Mouse (Mus musculus): Measurements from ENCODE around the gene Mdm4. TPM values are rescaled to one million over a fixed set of nuclear protein-coding genes. Genes with fewer than 3 reads are reported as not detected.

Gene Mdm4
- 10 to 100 TPM; 19.5 to 30.7 (median 22.6) TPM for total RNA-seq (2022)

DNA sequence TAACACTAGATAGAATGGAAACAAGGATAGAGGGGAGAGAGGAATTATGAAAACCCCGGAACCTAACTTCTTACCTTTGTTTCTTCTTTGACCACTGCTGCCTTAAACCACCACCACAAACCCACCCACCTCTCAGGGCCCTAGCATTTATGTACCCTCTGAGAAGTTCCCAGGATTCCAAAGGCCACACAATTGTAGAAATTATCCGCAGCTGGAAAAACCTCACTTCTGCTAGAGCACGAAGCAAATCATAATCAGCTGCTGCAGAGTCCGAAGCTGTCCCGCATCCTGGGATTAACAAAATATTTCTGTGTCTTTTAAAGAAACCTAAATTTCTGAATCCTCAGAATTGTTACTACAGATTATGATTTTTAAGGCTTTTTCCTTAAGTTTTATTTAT, at the start of gene Mdm4:
Gene Mdm4 (minus strand): TSS at position 101 of the 400 bp plus-strand sequence.
- no peak for DNase-seq (ENCODE audit: low spot score)

DNA sequence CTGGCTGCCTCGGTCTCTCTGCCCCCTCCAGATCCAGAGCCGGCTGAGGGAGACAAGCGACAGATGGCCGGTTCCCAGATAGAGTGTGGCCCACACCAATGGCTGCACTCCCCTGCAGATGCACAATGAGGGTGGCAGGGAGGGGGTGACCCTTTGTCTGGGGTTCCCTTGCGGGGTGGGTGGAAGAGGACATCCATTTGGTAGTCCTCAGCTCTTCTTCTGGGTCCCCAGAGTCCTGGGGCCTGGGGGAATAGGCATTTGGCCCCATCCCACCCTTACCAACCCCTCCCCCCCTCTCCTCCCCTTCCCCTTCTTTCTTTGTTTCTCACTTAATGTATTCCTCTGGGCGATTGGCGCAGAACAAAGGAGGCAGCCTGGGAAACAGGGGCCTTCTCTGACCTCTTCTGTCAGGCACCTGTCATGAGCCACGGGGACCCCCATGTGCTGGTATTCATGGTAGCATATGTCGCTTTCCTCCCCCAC, 49.8 kb upstream of the Mdm4 start:
- no peak for DNase-seq (ENCODE audit: low spot score)

DNA sequence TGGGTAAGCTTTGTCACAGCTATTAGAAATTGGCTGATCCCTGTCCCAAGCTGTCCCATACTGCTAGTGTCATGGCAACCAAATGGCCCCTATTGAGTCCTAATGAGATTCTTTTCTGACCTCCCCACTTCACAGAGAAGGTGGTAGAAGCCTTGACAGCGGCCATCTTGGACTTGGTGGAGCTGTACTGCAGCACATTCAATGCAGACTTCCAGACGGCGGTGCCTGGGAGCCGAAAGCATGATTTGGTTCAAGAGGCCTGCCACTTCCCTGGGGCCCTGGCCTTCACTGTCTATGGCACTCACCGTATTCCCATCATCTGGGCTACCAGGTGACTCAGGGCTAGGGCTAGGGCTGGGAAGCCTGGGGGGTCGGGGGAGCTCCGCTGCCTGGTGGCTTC, 49.1 kb upstream of the Mdm4 start:
- DNase-seq (ENCODE audit: low spot score), result no peak

DNA sequence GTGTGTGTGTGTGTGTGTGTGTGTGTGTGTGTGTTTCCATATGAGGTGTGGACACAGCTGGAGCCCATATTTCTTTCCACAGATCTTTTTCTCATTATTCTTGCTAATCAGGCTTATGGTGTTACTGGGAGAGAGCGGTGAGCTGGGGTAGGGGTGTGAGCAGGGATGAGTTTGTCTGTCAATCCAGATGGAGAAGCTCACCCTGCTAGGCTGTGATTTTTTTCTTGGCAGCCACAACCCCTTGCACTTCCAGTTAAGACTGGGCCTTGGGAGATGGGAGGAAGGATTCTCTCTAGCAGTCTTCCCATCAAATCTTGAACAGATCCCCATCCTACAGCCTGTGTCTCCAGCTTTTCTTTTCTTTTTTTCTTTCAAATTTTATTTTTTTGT, 48.0 kb upstream of the Mdm4 start:
- no peak for DNase-seq (ENCODE audit: low spot score)

DNA sequence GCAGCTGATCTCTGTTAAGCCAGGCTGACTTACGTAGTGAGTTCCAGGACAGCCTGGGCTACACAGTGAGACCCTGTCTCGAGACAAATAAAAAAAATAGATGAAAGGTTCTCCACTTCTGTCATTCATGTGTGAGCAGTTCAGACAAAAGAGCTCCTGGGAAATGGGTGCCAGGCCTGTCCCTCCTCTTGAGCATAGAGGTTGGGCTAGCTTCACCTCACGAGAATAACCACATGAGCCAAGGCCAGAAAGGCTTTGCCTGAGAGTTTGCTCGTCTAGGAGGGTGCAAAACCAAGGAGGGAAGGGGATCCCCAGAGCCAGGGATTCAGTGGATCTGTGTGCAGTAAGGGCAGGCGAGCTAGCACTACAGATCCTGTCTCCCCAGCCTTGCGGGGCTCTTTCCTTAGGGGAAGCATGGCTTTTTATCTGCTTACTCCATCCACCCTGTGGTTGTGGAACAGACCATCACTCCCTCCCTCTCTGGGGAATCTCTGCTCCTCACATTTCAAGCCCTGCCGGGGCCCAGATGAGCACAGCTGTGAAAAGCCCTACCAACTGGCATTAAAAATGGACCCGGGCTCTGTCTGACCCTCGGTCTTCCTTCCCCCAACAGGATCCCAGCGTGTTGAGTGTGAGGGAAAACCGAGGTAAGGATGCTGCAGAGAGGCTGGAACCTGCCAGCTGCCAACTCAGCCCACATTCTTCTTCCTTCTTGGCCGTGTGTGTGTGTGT, 47.4 kb upstream of the Mdm4 start:
- DNase-seq (ENCODE audit: low spot score), result no peak

DNA sequence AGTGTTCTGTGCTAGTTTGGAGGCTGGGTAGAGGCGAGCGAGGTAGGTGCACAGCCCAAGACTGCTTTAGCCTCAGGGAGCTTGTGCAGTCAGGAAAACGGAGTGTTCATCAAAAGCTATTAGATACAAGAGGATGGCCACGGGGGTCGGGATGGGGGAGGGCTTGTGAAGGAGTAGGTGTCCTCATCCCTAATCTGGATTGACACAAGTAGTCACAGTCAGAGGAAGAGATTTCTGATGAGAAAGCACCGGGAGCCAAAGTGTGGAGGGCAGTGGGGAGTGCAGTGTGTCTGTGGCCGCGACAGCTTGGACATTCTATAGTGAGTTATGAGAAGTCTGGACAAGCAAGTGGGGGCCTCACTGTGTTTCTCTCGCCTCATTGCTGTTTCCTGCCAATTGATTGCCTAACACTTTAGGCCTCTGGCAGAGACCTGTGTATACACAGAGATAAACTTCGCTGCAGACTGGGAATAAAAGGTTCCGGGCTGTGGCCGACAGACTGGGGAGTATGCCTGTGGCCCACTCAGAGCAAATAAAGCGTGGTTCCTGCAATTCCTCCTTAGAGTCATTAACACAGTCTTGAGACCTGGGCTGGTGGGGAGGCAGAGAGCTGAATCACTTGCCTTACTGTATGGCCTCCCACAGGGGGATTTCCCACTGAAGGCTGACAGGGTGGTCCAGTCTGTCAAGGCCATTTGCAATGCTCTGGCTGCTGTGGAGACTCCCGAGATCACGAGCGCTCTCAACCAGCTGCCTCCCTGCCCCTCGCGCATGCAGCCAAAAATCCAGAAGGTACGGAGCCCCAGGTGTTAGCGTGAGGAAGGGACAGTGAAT, 46.5 kb upstream of the Mdm4 start:
- DNase-seq (ENCODE audit: low spot score), result peak; percentile 71

DNA sequence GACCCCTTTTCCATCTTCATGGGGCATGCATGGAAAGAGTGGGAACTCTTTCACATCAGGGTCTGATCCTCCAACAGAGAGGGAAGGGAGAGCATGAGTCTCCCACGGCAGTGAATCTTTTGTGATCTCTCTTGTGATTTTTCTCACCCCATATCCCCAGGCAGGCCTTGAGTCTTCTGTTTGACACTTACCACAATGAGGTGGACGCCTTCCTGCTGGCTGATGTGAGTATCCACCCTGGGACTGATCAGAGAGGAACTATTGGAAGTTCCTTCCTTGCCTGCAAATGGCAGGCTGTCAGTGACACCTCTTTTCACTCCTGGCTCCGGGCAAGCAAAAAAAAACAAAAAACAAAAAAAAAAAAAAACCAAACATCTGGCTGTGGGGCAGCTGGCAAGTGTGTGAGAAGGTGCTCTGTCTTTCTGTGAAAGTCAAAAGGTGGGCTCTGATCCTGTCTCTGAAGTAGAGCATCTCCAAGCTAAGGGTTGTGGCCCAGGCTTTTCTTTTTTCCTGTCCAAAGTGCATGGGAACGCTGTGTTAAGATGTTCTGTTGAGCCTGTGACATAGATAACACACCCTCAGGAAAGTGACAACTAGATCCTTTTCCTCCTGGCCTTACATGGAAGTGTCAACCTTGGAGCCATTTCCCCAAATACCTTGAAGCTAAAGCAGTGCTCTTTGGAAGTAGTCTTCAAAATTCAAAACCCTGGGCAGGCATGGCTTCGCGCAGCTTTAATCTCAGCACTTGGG, 45.5 kb upstream of the Mdm4 start:
- no peak for DNase-seq (ENCODE audit: low spot score)

DNA sequence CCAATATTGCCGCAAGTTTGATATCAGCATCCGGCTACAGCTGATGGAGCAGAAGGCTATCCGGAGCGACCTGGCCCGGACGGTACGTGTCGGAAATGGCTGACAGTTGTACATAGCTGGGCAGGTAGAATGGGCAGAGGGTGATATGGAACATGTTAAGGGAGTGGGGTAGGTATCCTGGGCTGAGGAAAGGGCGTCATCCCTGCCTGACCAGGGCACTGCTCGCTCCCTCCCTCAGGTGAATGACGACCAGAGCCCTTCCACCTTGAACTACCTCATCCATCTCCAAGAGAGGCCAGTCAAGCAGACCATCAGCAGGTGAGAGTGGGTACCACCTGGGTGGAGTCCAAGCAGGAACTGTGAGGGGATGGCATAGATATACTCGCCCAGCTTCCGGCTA, 44.2 kb upstream of the Mdm4 start:
- no peak for DNase-seq (ENCODE audit: low spot score)

DNA sequence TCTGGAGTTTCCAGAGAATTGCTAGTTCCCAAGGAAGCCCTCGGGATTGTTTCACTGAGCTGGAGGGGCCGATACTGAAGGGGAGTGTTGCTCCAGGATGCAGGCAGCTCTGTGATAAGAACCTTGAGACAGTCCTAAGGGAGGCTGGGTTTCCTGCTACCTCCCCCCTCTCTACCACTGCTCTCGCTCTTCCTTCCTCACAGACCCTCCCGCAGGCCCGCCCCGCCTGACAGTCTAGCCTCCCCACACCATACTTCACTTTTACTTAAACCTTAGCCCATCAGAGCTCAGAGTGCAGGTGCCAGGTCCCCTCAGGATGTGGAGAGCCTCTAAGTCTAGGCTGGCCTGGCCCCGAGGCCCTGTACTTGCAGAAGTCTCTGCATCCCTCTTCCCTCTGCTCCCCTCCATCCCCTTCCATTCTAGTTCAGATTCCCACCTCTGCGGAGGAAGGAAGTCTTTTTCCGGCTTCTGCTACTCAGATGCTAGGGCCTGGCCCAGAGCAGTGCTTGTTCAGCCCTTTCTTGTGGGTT, 43.0 kb upstream of the Mdm4 start:
- peak; percentile 74 for DNase-seq (ENCODE audit: low spot score)

DNA sequence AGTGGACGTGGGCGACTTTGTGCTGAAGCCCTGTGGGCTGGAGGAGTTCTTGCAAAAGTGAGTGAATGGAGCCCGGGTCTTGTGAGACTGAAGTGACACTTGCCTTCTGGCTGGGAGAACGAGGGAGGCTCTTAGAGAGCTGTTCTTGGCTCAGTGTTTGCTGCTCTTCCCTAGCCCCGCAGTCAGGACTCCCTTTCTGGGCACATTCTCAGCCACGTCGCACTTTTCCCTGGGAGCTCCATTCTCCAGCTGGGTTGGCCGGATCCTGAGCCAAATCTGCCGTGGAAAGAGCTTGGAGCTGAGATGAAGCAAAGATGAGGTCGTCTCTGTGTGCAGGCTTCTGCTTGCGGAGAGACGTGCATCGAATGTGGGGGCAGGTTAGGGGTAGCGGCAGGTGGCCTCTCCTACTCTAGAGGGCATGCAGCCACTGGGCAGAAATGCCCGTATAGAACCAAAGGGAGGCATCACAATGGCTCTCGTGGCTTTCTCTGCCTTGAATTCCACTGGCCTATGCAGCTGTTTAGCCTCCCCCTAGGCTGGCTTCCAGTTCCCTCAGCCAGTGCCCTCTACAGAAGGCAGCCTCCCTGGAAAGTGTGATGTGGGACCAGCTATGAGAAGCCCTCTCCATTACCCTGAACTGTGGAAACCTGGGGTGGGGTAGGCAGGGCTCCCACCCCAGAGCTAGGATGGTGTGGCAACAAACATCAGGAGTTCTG, 41.5 kb upstream of the Mdm4 start:
- no peak for DNase-seq (ENCODE audit: low spot score)

DNA sequence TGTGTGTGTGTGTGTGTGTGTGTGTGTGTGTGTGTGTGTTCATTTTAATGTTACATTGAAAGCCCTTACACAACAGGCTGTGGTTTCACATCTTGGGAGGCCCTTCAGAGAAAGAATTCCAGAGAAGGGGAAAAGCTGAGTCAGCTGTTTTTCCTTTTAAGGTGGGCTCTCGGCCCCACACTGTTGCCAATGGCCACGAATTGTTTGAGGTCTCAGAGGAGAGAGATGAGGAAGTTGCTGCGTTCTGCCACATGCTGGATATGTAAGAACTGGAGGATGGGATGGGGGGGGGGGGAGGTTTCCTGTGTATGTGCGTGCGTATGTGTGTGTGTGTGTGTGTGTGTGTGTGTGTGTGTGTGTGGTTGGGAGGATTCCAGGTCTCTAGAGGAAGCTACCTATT, 39.8 kb upstream of the Mdm4 start:
- no peak for DNase-seq (ENCODE audit: low spot score)

DNA sequence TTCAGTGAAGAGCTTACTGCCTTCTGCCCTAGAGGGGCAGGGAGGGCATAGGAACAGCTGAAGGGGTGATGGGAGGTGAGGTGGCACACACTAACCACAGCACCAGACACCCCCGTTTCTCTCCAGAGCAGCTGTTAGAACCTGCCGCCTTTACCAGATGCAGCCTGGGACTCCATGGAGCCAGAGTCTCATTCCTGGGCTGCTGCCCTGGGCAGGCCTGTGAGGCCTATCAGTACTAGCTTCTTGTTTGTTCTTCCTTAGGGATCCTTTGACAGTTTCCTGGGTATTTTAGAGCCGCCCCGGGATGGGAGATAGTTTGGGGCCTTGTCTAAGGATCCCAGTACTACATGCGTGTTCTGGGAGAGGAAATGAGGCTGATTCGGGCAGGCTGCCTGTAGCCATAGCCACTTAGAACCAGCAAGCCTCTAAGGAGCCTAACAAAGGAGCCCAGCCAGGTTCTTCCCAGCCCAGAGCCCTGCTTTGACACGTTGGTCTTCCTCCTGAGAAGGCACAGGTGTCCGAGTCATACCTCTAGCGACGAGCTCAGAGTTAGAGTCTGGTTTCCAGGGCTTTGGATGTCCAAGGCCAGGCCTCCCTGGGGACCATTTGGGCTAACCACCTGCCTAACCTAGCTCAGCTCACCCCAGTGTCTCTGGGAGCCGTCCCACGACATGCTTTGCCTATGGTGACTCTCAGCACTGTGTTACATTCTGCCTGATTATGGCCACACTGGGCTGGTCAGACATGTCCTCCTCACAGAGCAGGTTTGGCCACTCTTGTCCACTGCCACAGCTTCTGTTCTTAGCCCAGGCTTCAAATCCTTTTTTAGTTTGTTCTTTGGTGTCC, 39.1 kb upstream of the Mdm4 start:
- no peak for DNase-seq (ENCODE audit: low spot score)

DNA sequence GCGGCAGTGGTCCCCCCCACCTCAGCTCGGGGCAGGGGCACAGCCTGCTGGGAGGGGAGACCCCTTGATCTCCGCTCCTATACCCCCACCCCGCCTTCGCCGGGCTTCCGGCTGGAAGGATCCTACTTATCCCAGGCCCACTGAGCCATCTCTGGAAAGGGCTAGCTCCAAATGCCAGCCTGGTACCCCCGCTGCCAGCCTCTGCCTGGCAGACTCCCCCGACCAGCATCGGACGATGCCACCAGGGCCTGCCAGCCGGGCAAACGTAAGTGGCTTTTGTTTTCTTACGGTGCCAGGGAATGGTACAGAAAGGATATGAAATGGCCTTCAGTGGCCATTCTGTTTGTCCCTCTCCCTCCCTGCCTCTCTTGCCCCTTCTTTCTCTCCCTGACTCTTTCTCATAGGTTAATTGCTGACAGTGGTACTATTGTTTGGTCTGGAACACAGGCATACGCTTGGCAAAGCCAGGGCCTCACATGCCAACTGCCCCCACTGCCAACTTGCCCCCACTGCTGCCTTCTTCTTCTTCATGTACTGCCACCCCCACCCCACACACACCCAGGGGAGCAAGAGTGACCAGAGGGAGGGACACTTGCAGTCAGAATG, 38.4 kb upstream of the Mdm4 start:
- no peak for DNase-seq (ENCODE audit: low spot score)

DNA sequence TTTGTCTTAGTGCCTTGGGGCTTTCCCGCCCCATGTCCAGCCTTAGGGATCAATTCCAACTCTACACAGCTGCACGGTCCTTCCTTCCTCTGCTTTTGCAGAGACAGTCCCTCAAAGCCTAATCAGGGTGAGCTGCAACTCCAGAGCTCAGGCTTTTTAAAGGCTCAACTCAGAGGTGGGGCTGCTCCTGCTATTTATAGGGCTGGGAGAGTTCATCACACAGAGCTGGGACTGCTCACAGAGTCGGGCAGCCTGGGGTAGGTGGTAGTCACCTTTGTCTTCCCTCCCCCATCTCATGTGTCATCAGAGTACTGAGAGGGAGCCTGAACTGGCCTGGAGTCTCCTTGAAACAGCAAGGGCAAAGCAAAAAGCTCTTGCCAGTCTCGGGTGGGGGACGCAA, 37.9 kb upstream of the Mdm4 start:
- DNase-seq (ENCODE audit: low spot score), result peak; percentile 78

DNA sequence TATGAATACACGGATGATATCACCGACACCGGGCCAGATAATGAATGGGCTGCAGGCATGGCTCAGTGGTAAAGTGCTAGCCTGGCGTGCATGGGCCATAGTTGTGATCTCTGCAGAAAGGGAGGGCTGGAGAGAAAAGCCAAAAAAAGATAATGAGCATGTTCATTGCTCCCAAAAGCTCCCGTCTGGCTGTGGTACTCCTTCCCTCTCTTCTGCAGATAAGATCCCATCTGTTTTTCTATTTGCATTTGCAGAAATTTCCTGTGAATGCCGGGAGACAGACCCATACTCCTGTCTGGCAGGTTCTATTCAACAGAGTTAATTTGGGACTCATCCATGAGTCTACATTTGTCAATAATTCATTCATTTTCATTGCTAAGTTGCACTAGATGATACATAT, 32.8 kb upstream of the Mdm4 start:
- no peak for DNase-seq (ENCODE audit: low spot score)

DNA sequence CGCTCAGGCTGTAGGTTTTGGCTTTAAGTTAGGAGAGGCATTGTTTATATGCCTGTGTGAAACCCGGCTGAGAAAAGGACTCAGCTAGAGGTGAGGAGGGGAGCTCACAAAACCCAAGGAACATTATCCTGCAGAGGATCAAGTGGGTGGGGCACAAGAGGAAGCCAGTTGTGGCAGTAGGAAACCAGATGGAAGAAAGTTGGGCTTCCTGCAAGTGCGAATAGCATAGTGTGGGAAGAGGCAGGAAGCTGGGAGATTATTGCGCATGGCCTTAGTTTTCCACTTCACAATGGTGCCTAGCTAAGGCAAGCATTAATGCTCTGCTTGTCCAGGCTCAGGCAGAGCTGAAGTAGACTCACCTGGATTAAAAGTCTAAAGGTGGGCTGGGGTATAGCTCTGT, 30.3 kb upstream of the Mdm4 start:
- DNase-seq (ENCODE audit: low spot score), result no peak

DNA sequence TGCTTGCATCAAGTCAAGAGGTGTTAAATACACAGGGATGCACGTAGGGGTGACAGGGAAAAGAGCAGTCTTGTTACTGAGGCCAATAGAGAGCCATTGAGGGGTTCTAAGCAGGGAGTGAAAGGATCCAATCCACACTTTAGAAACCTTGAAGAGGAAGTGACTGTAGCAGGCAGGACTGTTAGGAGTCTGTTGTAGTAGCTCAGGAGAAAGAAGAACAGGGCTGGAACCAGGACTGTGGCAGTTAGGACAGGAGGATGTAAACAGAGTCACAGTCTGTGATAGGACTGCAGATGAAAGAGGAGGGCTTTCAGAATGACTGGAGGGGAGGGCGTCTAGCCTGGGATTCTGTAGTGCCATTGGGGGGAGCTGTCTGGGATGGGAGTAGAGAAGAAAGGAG, 29.2 kb upstream of the Mdm4 start:
- no peak for DNase-seq (ENCODE audit: low spot score)

DNA sequence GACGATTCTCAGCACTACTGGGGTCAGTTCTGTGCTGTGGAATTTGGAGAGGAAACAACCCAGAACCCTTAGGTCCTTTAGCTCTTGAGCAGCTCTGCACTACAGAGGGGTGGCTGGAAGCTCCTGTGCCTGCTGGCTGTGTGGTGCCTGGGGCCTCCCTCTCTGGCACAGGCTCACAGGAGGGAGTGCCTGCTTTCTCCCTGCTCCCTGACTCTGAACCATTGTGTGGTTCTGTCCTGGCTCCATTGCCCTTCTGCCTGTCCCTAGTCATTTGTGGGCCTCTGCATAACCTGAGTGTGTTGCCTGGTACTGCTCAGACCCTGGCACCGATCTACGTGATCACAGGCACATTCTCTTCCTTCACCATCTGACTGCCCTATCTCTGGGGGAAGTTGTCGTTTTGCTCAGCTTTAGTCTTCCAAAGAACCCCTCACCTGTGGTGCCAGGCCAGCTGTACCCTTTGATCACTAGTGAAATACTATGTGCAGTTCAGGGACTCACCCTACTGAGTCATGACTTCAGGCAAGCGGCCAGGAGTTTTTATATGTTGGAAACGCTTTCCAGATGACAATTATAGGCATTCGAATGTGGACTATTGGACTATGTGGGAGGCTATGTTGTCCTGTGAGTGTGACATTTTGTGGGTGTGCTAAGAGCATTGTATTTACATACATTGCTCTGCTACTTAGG, 27.1 kb upstream of the Mdm4 start:
- DNase-seq (ENCODE audit: low spot score), result no peak

DNA sequence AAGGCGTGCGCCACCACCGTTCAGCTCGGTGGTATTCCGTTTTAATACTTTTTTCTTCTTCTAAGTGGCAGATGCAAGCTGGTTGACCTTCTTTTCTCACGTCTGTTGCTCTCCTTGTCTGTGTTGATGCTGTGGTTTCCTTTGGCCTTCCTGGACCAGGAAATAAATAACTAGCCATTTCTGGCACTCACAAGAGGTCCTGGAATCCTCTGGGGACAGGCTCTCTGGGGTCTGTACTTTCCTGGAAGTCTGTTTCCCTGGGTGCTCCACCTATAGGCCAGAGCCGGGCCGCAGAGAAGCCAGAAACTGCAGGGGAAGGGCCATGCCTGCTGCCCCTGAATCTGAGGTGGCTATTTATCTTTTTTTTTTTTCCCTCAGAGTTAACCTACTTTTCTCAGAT, 24.0 kb upstream of the Mdm4 start:
- DNase-seq (ENCODE audit: low spot score), result no peak

Data from heart, adult 8-10 months (tissue).